Mouse (Mus musculus): ENCODE results near the gene Gm21818.
"Not testable (repeated sequence)": the region's sequence is repeated elsewhere in the genome, so short reads cannot be mapped to it uniquely, and the experiment has no call there.

- not testable (repeated sequence) for TF ChIP-seq CTCF (IDR thresholded peaks at IDR 0.05; ENCODE audit: low read depth); EP300 (optimal IDR thresholded peaks at IDR 0.05)
Measured at GRCm38 (mm10) chr13:120215847-120216246, 43.6 kb downstream of the Gm21818 start, which contains the start of gene Gm21762.
